Comparison of ENCODE assay signal across 19 mouse cellular contexts in genomic region chr1:162082711-162083110, GRCm38 (mm10).
A peak's percentile ranks its signal among the peaks of the same experiment; 100 is the strongest.
DNase-seq lines count a peak whose midpoint lies in the region; ATAC-seq lines count a peak whose summit lies in the region.
"Had no signal": no experiment of that assay in that cellular context is flagged by ENCODE, and none has a peak within 500 bp of the region (broad histone marks: within the 10 kb centered on the region; RNA-seq: fewer than 3 reads in every experiment).

No protein-coding gene starts in this region.

- no peak overlapping the region for H3K4me3 ChIP-seq in heart, embryonic 12.5 days
- no peak overlapping the region for H3K4me3 ChIP-seq in intestine, embryonic 15.5 days (replicated peaks)
- H3K4me3 ChIP-seq: forebrain, embryonic 13.5 days; layer of hippocampus, adult 2 months; midbrain, embryonic 12.5 days had no signal

- no peak for ATAC-seq in heart, embryonic 12.5 days (ENCODE audit: insufficient number of reproducible peaks, low FRiP score)
- no peak for ATAC-seq in intestine, embryonic 15.5 days
- ATAC-seq: activated CD4-positive, CD25-positive, alpha-beta regulatory T cell, adult 4 months; CD4-positive, CD25-positive, alpha-beta regulatory T cell, adult 4 months; forebrain, embryonic 13.5 days had no signal

- H3K4me1 ChIP-seq in heart, embryonic 12.5 days (replicated peaks), result peaks cover 6% of the 10 kb centered on the region; the same call in 1 of the 2 replicates
- 0 out of 2 replicates have a peak, but pooled peaks cover 3% of the 10 kb centered on the region for H3K4me1 ChIP-seq in intestine, embryonic 15.5 days (replicated peaks)
- H3K4me1 ChIP-seq: forebrain, embryonic 13.5 days; midbrain, embryonic 12.5 days had no signal

- H3K9ac ChIP-seq in heart, embryonic 12.5 days, result no peak overlapping the region
- no peak overlapping the region for H3K9ac ChIP-seq in intestine, embryonic 15.5 days
- H3K9ac ChIP-seq: forebrain, embryonic 13.5 days; midbrain, embryonic 12.5 days had no signal

- H3K36me3 ChIP-seq in heart, embryonic 12.5 days, result no peaks in the 10 kb centered on the region
- no peaks in the 10 kb centered on the region for H3K36me3 ChIP-seq in intestine, embryonic 15.5 days
- H3K36me3 ChIP-seq: midbrain, embryonic 12.5 days had no signal

- no peak for DNase-seq in heart, adult 18-20 months
- DNase-seq in brain, adult 2 months (ENCODE audit: low read depth, low spot score), result peak; percentile 56
- DNase-seq in cerebellum, adult 9-10 months, result peak; percentile 55
- no peak for DNase-seq in gastrocnemius, postnatal 10 days
- no peak for DNase-seq in adrenal gland, postnatal 14 days
- DNase-seq in left cerebral cortex, postnatal 36 days (ENCODE audit: low spot score in 2 of 2), result no peak
- DNase-seq: embryo, embryonic 11 days; gastrocnemius, postnatal 14 days; kidney, adult 8-10 months; lung, adult 18-20 months; right cerebral cortex, postnatal 4 days; thymus, postnatal 4 days had no signal

- intact Hi-C loops in left cerebral cortex, postnatal 36 days (cut with DNase I), result no loop called here

- H3K27ac ChIP-seq in heart, embryonic 12.5 days (ENCODE audit: poor library complexity, severe bottlenecking), result peak overlapping the region; percentile 14; the same call in 1 of the 2 replicates
- peak overlapping the region; percentile 53 for H3K27ac ChIP-seq in intestine, embryonic 15.5 days
- H3K27ac ChIP-seq: forebrain, embryonic 13.5 days; layer of hippocampus, adult 2 months; midbrain, embryonic 12.5 days had no signal

- no peaks in the 10 kb centered on the region for H3K27me3 ChIP-seq in heart, embryonic 12.5 days (replicated peaks)
- H3K27me3 ChIP-seq in intestine, embryonic 15.5 days (replicated peaks), result no peaks in the 10 kb centered on the region
- H3K27me3 ChIP-seq: forebrain, embryonic 13.5 days; midbrain, embryonic 12.5 days had no signal

- no peaks in the 10 kb centered on the region for H3K9me3 ChIP-seq in heart, embryonic 12.5 days (replicated peaks)
- no peaks in the 10 kb centered on the region for H3K9me3 ChIP-seq in intestine, embryonic 15.5 days
- H3K9me3 ChIP-seq: forebrain, embryonic 13.5 days; midbrain, embryonic 12.5 days had no signal

- WGBS in heart, embryonic 12.5 days, result 81% methylated on average over 7 of the region's 7 CpGs
- 59% methylated on average over 7 of the region's 7 CpGs for WGBS in intestine, embryonic 15.5 days

- H3K4me2 ChIP-seq in heart, embryonic 12.5 days, result no peak overlapping the region
- no peak overlapping the region for H3K4me2 ChIP-seq in intestine, embryonic 15.5 days (replicated peaks)
- H3K4me2 ChIP-seq: forebrain, embryonic 13.5 days; midbrain, embryonic 12.5 days had no signal

Comparison
In these comparisons a context has a peak if more than half of its experiments do, and no peak if none do; other contexts are left out.
1. DNase-seq: peak in brain, adult 2 months (single experiment) and cerebellum, adult 9-10 months (single experiment); none in heart, adult 18-20 months (0 of 2), gastrocnemius, postnatal 10 days (single experiment), adrenal gland, postnatal 14 days (single experiment) and left cerebral cortex, postnatal 36 days (0 of 2).